Mouse (Mus musculus) limb, embryonic 10.5 days (tissue): ENCODE data around the gene Itga9. TPM values are rescaled to one million over a fixed set of nuclear protein-coding genes. Genes with fewer than 3 reads are reported as not detected.
A peak's percentile ranks its signal among the peaks of the same experiment; 100 is the strongest.

Experiments used
- DNase-seq: peaks from one replicate; pipeline ENCODE4 v3.0.0-alpha.2; 2017; ENCODE audit warnings: low spot score
- H3K27ac ChIP-seq: fragments of 300-500 bp; sonication (generic); 2 replicates; pipeline ENCODE4 v1.5.1; 2016; ENCODE audit warnings: mild to moderate bottlenecking
- H3K27me3 ChIP-seq: fragments of 300-500 bp; sonication (generic); 2 replicates; pipeline ENCODE4 v1.6.1; 2016; ENCODE audit warnings: low read depth, mild to moderate bottlenecking; ENCODE audit not compliant: poor library complexity, severe bottlenecking
- H3K36me3 ChIP-seq: fragments of 300-500 bp; sonication (generic); 2 replicates; pipeline ENCODE4 v1.6.1; 2016; ENCODE audit warnings: mild to moderate bottlenecking, moderate library complexity
- H3K4me1 ChIP-seq: fragments of 300-500 bp; sonication (generic); 2 replicates; pipeline ENCODE4 v1.6.1; 2016
- H3K4me3 ChIP-seq: fragments of 300-500 bp; sonication (generic); 2 replicates; pipeline ENCODE4 v1.5.1; 2016; ENCODE audit warnings: mild to moderate bottlenecking, moderate library complexity
- H3K9me3 ChIP-seq: fragments of 300-500 bp; sonication (generic); replicated peaks from 2 replicates; pipeline ENCODE4 v1.6.1; 2016; ENCODE audit warnings: mild to moderate bottlenecking
- WGBS: fragments of 180-500 bp; shearing (Covaris S2); methylation state at CpG from one replicate; pipeline ENCODE4 v1.1.7; 2016; 5-methylcytosine and 5-hydroxymethylcytosine counted together
- polyA plus RNA-seq: library from polyadenylated mRNA; unstranded; fragments of >200 nt; fragmentation: Nextera tagmentation; extraction: Ambion mirVana; gene quantifications from 2 replicates; pipeline ENCODE4 v1.2.1, GENCODE M21; 2016

Gene Itga9
- polyA plus RNA-seq, 1 experiment from 2014 or later, result 8.8 TPM

GRCm38 (mm10) chr9:118752376-118752775, 145.9 kb downstream of the Itga9 start:
- H3K27me3 ChIP-seq, result no peaks in the 10 kb centered on the region
- no peaks in the 10 kb centered on the region for H3K9me3 ChIP-seq
- peaks cover 59% of the 10 kb centered on the region for H3K4me1 ChIP-seq
- 93% methylated on average over 2 of the region's 2 CpGs for WGBS
- no peak for DNase-seq
- H3K36me3 ChIP-seq, result no peaks in the 10 kb centered on the region
- no peak overlapping the region for H3K4me3 ChIP-seq
- no peak overlapping the region; the same call in 1 of the 2 replicates for H3K27ac ChIP-seq

GRCm38 (mm10) chr9:118759462-118759861, 153.0 kb downstream of the Itga9 start:
- 62% methylated on average over 4 of the region's 4 CpGs for WGBS
- Histone ChIP-seq H3K27me3 (no peaks in the 10 kb centered on the region), H3K27ac (no peak overlapping the region), H3K36me3 (0 out of 2 replicates have a peak, but pooled peaks cover 5% of the 10 kb centered on the region), H3K9me3 (no peaks in the 10 kb centered on the region), H3K4me1 (peaks cover 69% of the 10 kb centered on the region), H3K4me3 (no peak overlapping the region)
- no peak for DNase-seq

- Histone ChIP-seq H3K4me3 (no peak overlapping the region), H3K27me3 (no peaks in the 10 kb centered on the region), H3K4me1 (peaks cover 79% of the 10 kb centered on the region), H3K27ac (peak overlapping the region; percentile 78; the same call in 1 of the 2 replicates), H3K36me3 (0 out of 2 replicates have a peak, but pooled peaks cover 5% of the 10 kb centered on the region), H3K9me3 (no peaks in the 10 kb centered on the region)
- no peak for DNase-seq
- WGBS, result 64% methylated on average over 8 of the region's 8 CpGs
These were observed 155.6 kb downstream of the Itga9 start for GRCm38 (mm10) chr9:118761953-118762590.

- Histone ChIP-seq H3K4me1 (peaks cover 86% of the 10 kb centered on the region), H3K27ac (peak overlapping the region; percentile 78), H3K9me3 (no peaks in the 10 kb centered on the region), H3K4me3 (no peak overlapping the region), H3K27me3 (no peaks in the 10 kb centered on the region), H3K36me3 (0 out of 2 replicates have a peak, but pooled peaks cover 5% of the 10 kb centered on the region)
- DNase-seq, result no peak
- WGBS, result 59% methylated on average over 7 of the region's 7 CpGs
These were observed 156.3 kb downstream of the Itga9 start for GRCm38 (mm10) chr9:118762759-118763158.

- 0 out of 2 replicates have a peak, but pooled peaks cover 5% of the 10 kb centered on the region for H3K36me3 ChIP-seq
- 92% methylated on average over 4 of the region's 4 CpGs for WGBS
- H3K9me3 ChIP-seq, result no peaks in the 10 kb centered on the region
- H3K27ac ChIP-seq, result peak overlapping the region; percentile 74
- peaks cover 87% of the 10 kb centered on the region for H3K4me1 ChIP-seq
- no peak for DNase-seq
- no peaks in the 10 kb centered on the region for H3K27me3 ChIP-seq
- no peak overlapping the region for H3K4me3 ChIP-seq
These were observed 156.7 kb downstream of the Itga9 start for GRCm38 (mm10) chr9:118763203-118763602.

DNA sequence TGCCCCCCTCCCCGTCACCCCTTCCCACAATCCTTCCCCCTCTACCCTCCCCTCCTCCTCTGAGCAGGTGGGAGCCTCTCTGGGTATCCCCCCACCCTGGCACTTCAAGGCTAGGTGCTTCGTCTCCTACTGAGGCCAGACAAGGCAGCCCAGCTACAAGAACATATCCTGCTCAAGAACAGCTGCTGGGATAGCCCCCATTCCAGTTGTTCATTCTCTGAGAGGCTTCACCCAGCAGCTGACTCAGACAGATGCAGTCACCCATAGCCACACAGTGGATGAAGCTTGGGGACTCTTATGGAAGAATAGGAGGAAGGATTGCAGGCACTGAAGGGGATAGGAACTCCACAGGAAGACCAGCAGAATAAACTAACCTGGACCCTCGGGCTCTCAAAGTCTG, 157.2 kb downstream of the Itga9 start:
- peak overlapping the region; percentile 74 for H3K27ac ChIP-seq
- no peak for DNase-seq
- H3K4me3 ChIP-seq, result no peak overlapping the region
- no peaks in the 10 kb centered on the region for H3K9me3 ChIP-seq
- H3K36me3 ChIP-seq, result 0 out of 2 replicates have a peak, but pooled peaks cover 5% of the 10 kb centered on the region
- WGBS, result 83% methylated on average over 3 of the region's 3 CpGs
- peaks cover 87% of the 10 kb centered on the region for H3K4me1 ChIP-seq
- no peaks in the 10 kb centered on the region for H3K27me3 ChIP-seq

DNA sequence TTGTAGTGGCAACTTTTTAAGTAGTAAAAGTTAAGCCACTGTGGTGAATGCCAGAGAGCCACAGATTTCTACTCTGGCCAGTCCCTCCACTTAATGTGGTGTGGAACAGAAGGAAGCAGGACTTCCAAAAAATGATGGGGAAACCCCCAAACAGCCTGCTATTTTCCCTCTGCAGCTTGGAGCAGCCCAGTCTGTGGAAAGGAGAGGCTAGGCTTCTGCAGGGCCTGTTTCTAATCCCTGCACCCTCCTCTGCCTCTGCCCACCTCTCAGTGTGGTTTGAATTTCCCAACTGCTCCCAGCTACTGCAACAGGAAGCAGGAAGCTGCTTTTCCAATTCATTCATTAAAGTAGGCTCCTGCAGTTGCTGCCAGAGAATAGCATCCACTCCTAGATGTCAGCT, 158.6 kb downstream of the Itga9 start:
- H3K4me1 ChIP-seq, result peaks cover 86% of the 10 kb centered on the region
- H3K9me3 ChIP-seq, result no peaks in the 10 kb centered on the region
- DNase-seq, result no peak
- no peak overlapping the region for H3K4me3 ChIP-seq
- H3K27me3 ChIP-seq, result no peaks in the 10 kb centered on the region
- H3K27ac ChIP-seq, result peak overlapping the region; percentile 74
- peaks cover 9% of the 10 kb centered on the region; the same call in 1 of the 2 replicates for H3K36me3 ChIP-seq

DNA sequence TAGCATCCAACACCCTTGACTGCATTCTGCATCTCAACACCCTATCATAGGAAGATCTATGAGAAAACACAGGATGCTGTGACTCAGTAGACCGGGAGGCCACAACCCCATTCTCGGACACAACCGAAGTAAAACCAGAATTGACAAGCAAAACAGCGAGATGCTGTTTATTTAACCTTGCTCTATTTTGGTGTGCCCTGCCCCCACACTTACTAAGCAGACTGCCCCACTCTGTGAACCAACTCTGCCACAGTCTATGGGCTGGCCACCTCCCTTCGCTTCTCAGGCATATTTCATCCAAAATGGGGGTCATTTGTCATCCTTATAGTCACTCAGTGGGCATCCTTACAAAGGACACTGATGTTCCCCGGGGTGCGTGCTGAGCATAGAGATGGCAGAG, 160.5 kb downstream of the Itga9 start:
- Histone ChIP-seq H3K4me1 (peaks cover 85% of the 10 kb centered on the region), H3K27ac (peak overlapping the region; percentile 74), H3K9me3 (no peaks in the 10 kb centered on the region), H3K4me3 (no peak overlapping the region), H3K36me3 (peaks cover 5% of the 10 kb centered on the region; the same call in 1 of the 2 replicates), H3K27me3 (no peaks in the 10 kb centered on the region)
- no peak for DNase-seq
- 81% methylated on average over 7 of the region's 7 CpGs for WGBS

- H3K4me3 ChIP-seq, result no peak overlapping the region
- H3K27me3 ChIP-seq, result no peaks in the 10 kb centered on the region
- peaks cover 5% of the 10 kb centered on the region; the same call in 1 of the 2 replicates for H3K36me3 ChIP-seq
- H3K27ac ChIP-seq, result peak overlapping the region; percentile 32; the same call in 1 of the 2 replicates
- no peak for DNase-seq
- H3K4me1 ChIP-seq, result peaks cover 69% of the 10 kb centered on the region
- WGBS, result 37% methylated on average over 4 of the region's 4 CpGs
- H3K9me3 ChIP-seq, result no peaks in the 10 kb centered on the region
These were observed 162.1 kb downstream of the Itga9 start for GRCm38 (mm10) chr9:118768596-118768995.

DNA sequence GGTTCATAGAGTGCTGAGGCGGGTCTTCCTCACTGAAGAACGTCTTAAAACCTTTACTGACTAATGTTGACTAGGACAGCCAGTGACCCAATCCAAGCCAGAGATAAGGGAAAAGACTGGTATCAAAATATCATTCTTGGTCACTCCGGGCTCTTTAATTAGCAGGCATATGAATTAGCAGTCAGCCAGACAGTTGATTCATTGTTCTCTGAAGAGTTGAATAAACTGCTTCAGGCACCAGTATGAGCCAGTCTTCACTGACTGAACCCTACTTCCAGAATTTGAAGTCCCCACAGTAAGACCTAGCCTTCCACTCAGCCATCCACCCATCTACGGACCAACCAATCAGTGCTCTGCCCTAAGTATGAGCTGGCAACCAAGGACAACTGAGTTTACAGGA, 163.9 kb downstream of the Itga9 start:
- H3K27ac ChIP-seq, result no peak overlapping the region; the same call in 1 of the 2 replicates
- no peak for DNase-seq
- no peaks in the 10 kb centered on the region for H3K27me3 ChIP-seq
- peaks cover 66% of the 10 kb centered on the region for H3K4me1 ChIP-seq
- WGBS, result 88% methylated on average over 4 of the region's 4 CpGs
- H3K36me3 ChIP-seq, result peaks cover 5% of the 10 kb centered on the region; the same call in 1 of the 2 replicates
- no peaks in the 10 kb centered on the region for H3K9me3 ChIP-seq
- H3K4me3 ChIP-seq, result no peak overlapping the region

DNA sequence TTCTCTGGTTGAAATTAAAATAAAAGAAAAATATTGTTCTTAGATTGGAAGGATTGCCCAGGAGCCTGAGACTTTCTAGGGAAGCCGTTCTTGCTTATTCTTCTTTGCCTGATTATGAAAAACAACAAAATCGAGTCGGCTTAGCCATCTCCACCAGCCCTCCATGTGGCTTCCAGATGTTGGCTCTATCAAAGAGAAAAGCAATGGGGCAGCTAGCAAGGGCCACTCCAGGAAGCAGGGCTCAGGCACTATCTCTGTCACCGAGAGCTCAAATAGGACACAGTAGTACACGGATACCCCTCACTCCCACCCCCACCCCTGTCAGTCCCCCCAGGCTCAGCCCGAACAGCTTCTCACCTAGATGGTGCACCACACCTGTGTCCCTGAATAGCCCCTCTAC, 168.2 kb downstream of the Itga9 start:
- no peaks in the 10 kb centered on the region for H3K9me3 ChIP-seq
- H3K27me3 ChIP-seq, result no peaks in the 10 kb centered on the region
- H3K36me3 ChIP-seq, result peaks cover 6% of the 10 kb centered on the region; the same call in 1 of the 2 replicates
- peak overlapping the region; percentile 84 for H3K27ac ChIP-seq
- 21% methylated on average over 6 of the region's 6 CpGs for WGBS
- H3K4me1 ChIP-seq, result peaks cover 39% of the 10 kb centered on the region
- H3K4me3 ChIP-seq, result no peak overlapping the region
- DNase-seq, result peak; percentile 60

- Histone ChIP-seq H3K4me1 (peaks cover 35% of the 10 kb centered on the region), H3K4me3 (no peak overlapping the region), H3K27me3 (no peaks in the 10 kb centered on the region), H3K9me3 (no peaks in the 10 kb centered on the region), H3K27ac (no peak overlapping the region), H3K36me3 (peaks cover 18% of the 10 kb centered on the region)
- WGBS, result 85% methylated on average over 2 of the region's 2 CpGs
- DNase-seq, result no peak
These were observed 170.5 kb downstream of the Itga9 start for GRCm38 (mm10) chr9:118776880-118777438.

DNA sequence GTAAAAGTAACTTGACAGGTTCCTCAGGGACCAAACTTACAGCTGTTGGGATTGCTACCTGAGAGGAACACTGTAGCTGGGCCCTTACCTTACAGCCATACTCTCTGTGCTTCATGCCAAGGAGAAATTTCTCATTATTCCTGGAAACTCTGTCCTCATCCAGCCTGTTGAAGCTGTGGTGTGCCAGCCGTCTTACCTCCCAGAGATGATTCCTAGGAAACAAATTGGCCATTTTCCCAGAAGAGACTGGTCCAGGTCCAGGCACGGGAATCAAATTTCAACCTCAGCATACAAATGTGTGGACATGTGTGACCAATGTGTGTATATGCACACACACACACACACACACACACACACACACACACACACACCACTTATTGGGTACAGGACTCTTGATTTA, 172.1 kb downstream of the Itga9 start:
- Histone ChIP-seq H3K27ac (peak overlapping the region; percentile 44; the same call in 1 of the 2 replicates), H3K4me3 (no peak overlapping the region), H3K4me1 (peaks cover 40% of the 10 kb centered on the region), H3K9me3 (no peaks in the 10 kb centered on the region), H3K36me3 (peaks cover 20% of the 10 kb centered on the region), H3K27me3 (no peaks in the 10 kb centered on the region)
- no peak for DNase-seq
- 71% methylated on average over 2 of the region's 2 CpGs for WGBS
